Mouse (Mus musculus) urinary bladder, adult 18-20 months (tissue): ENCODE results near the gene Etv2.

ENCODE experiments used
- DNase-seq, 2 experiments: peaks; one replicate each; pipeline ENCODE4 v3.0.0; 2022; ENCODE audit warnings: low spot score in 2 of 2, mixed read lengths in 2 of 2

Gene Etv2

GRCm38 (mm10) chr7:30635752-30636151 lies at the start of gene Etv2:
Etv2 (minus strand) TSS chr7:30635852.
- DNase-seq, result no peak

GRCm38 (mm10) chr7:30683425-30683824 lies 47.8 kb upstream of the Etv2 start:
- no peak for DNase-seq

- no peak for DNase-seq
Measured at GRCm38 (mm10) chr7:30681897-30682296, 46.2 kb upstream of the Etv2 start.

GRCm38 (mm10) chr7:30678263-30678975 lies 42.8 kb upstream of the Etv2 start:
- DNase-seq, result no peak

GRCm38 (mm10) chr7:30671480-30671879 lies 35.8 kb upstream of the Etv2 start, which contains the start of gene Pmis2:
Pmis2 (minus strand) TSS chr7:30671605.
- DNase-seq, result no peak

- DNase-seq, result no peak
Measured at GRCm38 (mm10) chr7:30669229-30669628, 33.6 kb upstream of the Etv2 start.

- DNase-seq, result peak in 1 of 2 experiments; percentile 18
Measured at GRCm38 (mm10) chr7:30665321-30665720, 29.7 kb upstream of the Etv2 start.

GRCm38 (mm10) chr7:30664529-30665200 lies 29.0 kb upstream of the Etv2 start, which contains the start of gene Haus5:
Haus5 (minus strand) TSS chr7:30664994.
- DNase-seq, result peak; percentile 77 to 91

GRCm38 (mm10) chr7:30649591-30650540 lies 14.2 kb upstream of the Etv2 start, which contains the start of gene Rbm42:
Rbm42 (minus strand) TSS chr7:30650317.
- peak; percentile 96 to 98 for DNase-seq

- no peak for DNase-seq
Measured at GRCm38 (mm10) chr7:30639083-30639482, 3.4 kb upstream of the Etv2 start.

GRCm38 (mm10) chr7:30636395-30636794 lies 743 bp upstream of the Etv2 start:
- DNase-seq, result no peak

GRCm38 (mm10) chr7:30634621-30635020 lies 1.0 kb downstream of the Etv2 start:
- no peak for DNase-seq

- DNase-seq, result no peak
Measured at GRCm38 (mm10) chr7:30633762-30634412, 1.8 kb downstream of the Etv2 start.

- no peak for DNase-seq
Measured at GRCm38 (mm10) chr7:30629013-30629412, 6.6 kb downstream of the Etv2 start.

GRCm38 (mm10) chr7:30626647-30627046 lies 9.0 kb downstream of the Etv2 start:
- DNase-seq, result no peak

- DNase-seq, result peak in 1 of 2 experiments; percentile 80
Measured at GRCm38 (mm10) chr7:30625530-30626384, 9.9 kb downstream of the Etv2 start, which contains the start of gene Cox6b1. Cox6b1 (minus strand) TSS chr7:30626151.

- no peak for DNase-seq
Measured at GRCm38 (mm10) chr7:30619202-30619601, 16.4 kb downstream of the Etv2 start.

GRCm38 (mm10) chr7:30618658-30619057 lies 17.0 kb downstream of the Etv2 start:
- DNase-seq, result no peak

GRCm38 (mm10) chr7:30615049-30615760 lies 20.4 kb downstream of the Etv2 start:
- no peak for DNase-seq

- DNase-seq, result no peak
Measured at GRCm38 (mm10) chr7:30614454-30614853, 21.2 kb downstream of the Etv2 start.
